Mouse (Mus musculus) neural tube, embryonic 15.5 days (tissue): ENCODE data around the gene Tut4. TPM values are rescaled to one million over a fixed set of nuclear protein-coding genes. Genes with fewer than 3 reads are reported as not detected.

Source experiments
- ATAC-seq: fragments of 200-750 bp; cut with Nextera tagmentation; 2 replicates; pipeline ENCODE4 v1.8.0; 2017; ENCODE audit warnings: mild to moderate bottlenecking, moderate TSS enrichment, moderate library complexity; ENCODE audit not compliant: low FRiP score
- H3K27ac ChIP-seq: fragments of 300-500 bp; sonication (generic); replicated peaks from 2 replicates; pipeline ENCODE4 v1.5.1; 2015; ENCODE audit warnings: mild to moderate bottlenecking, inconsistent platforms
- H3K27me3 ChIP-seq: fragments of 300-500 bp; sonication (generic); replicated peaks from 2 replicates; pipeline ENCODE4 v1.6.1; 2015; ENCODE audit warnings: inconsistent platforms
- H3K36me3 ChIP-seq: fragments of 300-500 bp; sonication (generic); 2 replicates; pipeline ENCODE4 v1.6.1; 2015; ENCODE audit warnings: inconsistent platforms
- H3K4me1 ChIP-seq: fragments of 300-500 bp; sonication (generic); 2 replicates; pipeline ENCODE4 v1.6.1; 2015; ENCODE audit warnings: inconsistent platforms
- H3K4me2 ChIP-seq: fragments of 300-500 bp; sonication (generic); 2 replicates; pipeline ENCODE4 v1.6.1; 2015; ENCODE audit warnings: inconsistent platforms, mild to moderate bottlenecking, moderate library complexity
- H3K4me3 ChIP-seq: fragments of 300-500 bp; sonication (generic); replicated peaks from 2 replicates; pipeline ENCODE4 v1.5.1; 2015; ENCODE audit warnings: mild to moderate bottlenecking, inconsistent platforms
- H3K9ac ChIP-seq: fragments of 300-500 bp; sonication (generic); replicated peaks from 2 replicates; pipeline ENCODE4 v1.6.1; 2015; ENCODE audit warnings: mild to moderate bottlenecking, inconsistent platforms
- H3K9me3 ChIP-seq: fragments of 300-500 bp; sonication (generic); replicated peaks from 2 replicates; pipeline ENCODE4 v1.6.1; 2016; ENCODE audit warnings: inconsistent platforms
- whole genome bisulfite sequencing: fragments of 180-500 bp; shearing (Covaris S2); methylation state at CpG from one replicate; pipeline ENCODE4 v1.1.7; 2015; ENCODE audit warnings: mixed read lengths; 5-methylcytosine and 5-hydroxymethylcytosine counted together
- polyA plus RNA-seq: library from polyadenylated mRNA; unstranded; fragments of >200 nt; fragmentation: Nextera tagmentation; extraction: Ambion mirVana; gene quantifications from 2 replicates; pipeline ENCODE4 v1.2.1, GENCODE M21; 2015

Tut4 gene
- polyA plus RNA-seq, 1 experiment from 2014 or later = 49.4 TPM

DNA sequence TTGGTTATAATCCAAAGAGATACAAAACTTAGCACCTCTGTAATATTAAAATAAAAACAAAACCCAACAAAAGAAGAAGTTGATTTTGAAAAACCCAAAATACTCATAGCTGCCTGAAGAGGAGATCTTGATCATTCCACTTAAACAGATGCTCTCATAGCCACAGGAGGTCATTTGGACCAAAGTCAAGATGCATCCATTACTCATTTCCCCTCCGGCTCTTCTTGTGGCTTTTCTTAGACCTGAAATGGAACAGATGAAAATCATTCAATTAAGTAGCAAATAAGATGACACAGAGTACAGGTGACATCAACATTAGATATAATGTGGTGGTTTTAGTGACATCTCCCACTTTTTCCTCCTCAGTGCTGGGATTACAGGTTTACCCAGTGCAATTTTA lies 105.8 kb downstream of the Tut4 start:
- Histone ChIP-seq H3K36me3 (peaks cover 61% of the 10 kb centered on the region), H3K9ac (no peak overlapping the region), H3K27me3 (no peaks in the 10 kb centered on the region), H3K4me3 (no peak overlapping the region), H3K27ac (no peak overlapping the region), H3K9me3 (no peaks in the 10 kb centered on the region), H3K4me2 (no peak overlapping the region), H3K4me1 (no peaks in the 10 kb centered on the region)
- 74% methylated on average over 1 of the region's 1 CpGs for WGBS
- ATAC-seq = no peak

DNA sequence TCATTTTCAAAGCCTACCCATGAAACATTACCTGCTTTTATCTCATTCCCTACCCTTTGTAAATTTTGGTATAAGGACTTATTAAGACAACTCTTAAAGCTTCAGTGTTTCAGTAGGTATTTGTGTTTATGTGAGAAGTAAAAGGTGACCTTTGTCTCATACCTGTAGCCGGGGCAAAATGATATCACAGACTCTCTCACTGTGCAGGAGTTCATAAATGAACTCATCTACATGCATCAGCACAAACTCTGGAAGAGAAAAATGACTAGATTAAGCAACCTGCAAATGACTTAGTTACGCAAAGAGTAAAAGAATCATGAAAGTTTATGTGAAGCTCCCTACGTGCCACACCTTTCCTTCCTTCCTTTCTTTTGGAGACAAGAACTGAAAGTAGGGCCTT lies 113.4 kb downstream of the Tut4 start:
- H3K4me3 ChIP-seq = no peak overlapping the region
- peaks cover 49% of the 10 kb centered on the region for H3K36me3 ChIP-seq
- H3K9me3 ChIP-seq = no peaks in the 10 kb centered on the region
- no peak for ATAC-seq
- no peaks in the 10 kb centered on the region for H3K27me3 ChIP-seq
- H3K4me1 ChIP-seq = peaks cover 6% of the 10 kb centered on the region
- no peak overlapping the region for H3K9ac ChIP-seq
- no peak overlapping the region for H3K27ac ChIP-seq
- H3K4me2 ChIP-seq = no peak overlapping the region
- 96% methylated on average over 3 of the region's 3 CpGs for WGBS

DNA sequence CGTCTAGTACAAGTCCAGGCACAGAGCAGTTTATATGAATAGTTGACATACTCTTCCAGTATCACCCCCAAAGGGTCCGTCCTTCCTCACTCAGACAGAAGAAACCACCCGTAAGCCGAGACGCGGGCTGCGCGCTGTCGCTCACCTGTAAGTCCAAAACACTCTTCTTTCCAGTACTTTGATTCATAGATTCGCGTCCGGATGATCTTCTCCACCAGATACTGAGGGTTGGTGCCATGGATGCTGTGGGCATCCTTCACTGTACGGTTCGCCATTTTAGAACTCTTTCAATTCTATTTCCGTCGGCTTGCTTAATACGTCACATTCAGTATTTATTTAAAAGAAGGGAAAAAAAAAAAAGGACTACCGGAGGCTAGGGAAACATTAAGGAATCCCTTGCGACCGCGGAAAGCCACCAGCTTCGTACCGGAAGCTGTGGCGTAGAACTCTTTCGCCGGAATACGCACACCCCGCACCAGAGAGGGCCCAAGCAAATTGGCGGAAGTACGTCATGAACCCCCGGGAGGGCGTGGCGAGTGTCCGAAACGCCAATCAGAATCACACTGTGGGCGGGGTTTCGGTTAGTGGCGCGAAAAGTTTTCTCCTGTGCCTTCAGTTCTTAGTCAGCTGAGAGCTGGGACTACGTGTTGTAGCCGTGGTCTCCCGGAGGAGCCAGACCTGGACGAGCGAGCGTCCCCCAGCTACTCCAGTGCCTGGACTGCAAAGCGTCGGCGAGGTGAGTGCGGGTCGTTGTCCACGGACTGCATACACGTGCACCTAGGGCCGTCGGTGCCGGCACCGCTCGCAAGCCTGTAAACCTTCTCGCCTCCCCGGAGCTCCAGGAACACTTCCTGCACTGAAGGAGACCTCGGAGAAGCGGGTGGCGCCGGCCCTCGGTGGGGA lies 119.9 kb downstream of the Tut4 start, which contains the start of the genes Prpf38a and Orc1:
Gene Prpf38a (minus strand): TSS at position 497 of the 903 bp plus-strand sequence.
Gene Orc1 (plus strand): TSS at position 584 of the 903 bp plus-strand sequence.
- under 1% methylated on average over 64 of the region's 64 CpGs for WGBS

DNA sequence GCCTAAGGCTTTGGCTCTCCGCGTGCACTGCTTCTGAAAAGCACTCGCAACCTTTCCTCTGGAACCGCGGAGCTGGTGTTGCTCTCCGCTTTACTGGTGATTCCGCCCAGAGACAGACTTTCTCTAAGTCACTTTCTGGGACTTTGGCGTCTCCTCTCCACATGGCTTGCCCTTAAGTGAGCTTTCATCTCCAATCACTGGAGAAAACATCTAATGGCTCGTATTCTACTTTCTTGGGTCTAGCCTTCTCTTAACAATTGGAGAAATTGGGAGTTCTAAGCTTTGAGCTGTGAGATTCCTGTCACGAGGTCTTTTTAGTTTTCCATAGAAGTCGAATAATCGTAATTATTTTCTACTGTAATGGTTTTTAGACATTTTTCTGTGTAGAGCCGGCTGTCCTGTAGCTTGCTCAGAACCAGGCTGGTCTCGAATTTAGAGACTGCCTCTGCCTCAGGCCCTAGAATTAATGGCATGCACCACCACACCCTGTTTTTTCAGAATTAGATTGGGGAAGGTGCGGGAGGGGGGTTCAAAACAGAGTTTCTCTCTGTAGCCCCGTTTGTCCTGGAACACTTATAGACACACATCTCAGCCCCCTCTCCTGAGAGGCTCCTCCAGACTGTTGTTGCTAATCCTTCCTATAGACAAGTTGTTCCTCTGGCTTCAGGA lies 120.7 kb downstream of the Tut4 start:
- 2% methylated on average over 16 of the region's 16 CpGs for whole genome bisulfite sequencing
- Histone ChIP-seq H3K27me3 (no peaks in the 10 kb centered on the region), H3K4me1 (peaks cover 22% of the 10 kb centered on the region), H3K4me3 (peak overlapping the region; percentile 89), H3K9ac (peak overlapping the region; percentile 47), H3K9me3 (no peaks in the 10 kb centered on the region), H3K27ac (peak overlapping the region; percentile 83; the same call in 1 of the 2 replicates), H3K4me2 (peak overlapping the region; percentile 99), H3K36me3 (peaks cover 6% of the 10 kb centered on the region)
- no peak for ATAC-seq

More for the DNA sequence above, 119.9 kb downstream of the Tut4 start, which contains the start of the genes Prpf38a and Orc1:
- Histone ChIP-seq H3K27me3 (no peaks in the 10 kb centered on the region), H3K9me3 (no peaks in the 10 kb centered on the region), H3K4me2 (peak within 1 kb of the TSS; percentile 99), H3K27ac (peak within 1 kb of the TSS; percentile 83), H3K4me1 (peaks cover 22% of the 10 kb centered on the region), H3K9ac (peak within 1 kb of the TSS; percentile 73), H3K4me3 (peak within 1 kb of the TSS; percentile 89), H3K36me3 (peaks cover 11% of the 10 kb centered on the region)
- ATAC-seq = peak; percentile 99

DNA sequence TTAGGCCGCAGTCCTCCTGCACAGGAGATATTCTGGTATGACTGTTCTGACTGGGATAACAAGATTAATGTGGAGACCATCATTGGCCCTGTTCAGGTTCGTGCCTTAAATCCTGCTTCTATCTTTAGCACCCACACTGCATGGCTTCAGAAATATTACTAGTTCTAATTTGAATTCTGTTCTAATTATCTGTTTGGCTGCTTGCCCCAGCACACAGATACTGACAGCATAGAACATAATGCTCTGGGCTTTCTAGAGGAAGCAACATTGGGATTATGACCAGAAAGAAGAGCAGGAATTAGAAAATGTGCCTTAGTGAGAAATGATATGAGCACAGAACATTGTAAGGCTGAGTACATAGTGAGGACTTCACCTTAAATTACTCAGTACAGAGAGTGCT lies 134.2 kb downstream of the Tut4 start:
- Histone ChIP-seq H3K9ac (no peak overlapping the region), H3K4me2 (no peak overlapping the region), H3K9me3 (no peaks in the 10 kb centered on the region), H3K4me3 (no peak overlapping the region), H3K36me3 (no peaks in the 10 kb centered on the region), H3K27me3 (no peaks in the 10 kb centered on the region), H3K4me1 (no peaks in the 10 kb centered on the region), H3K27ac (no peak overlapping the region)
- ATAC-seq = no peak
- 94% methylated on average over 2 of the region's 2 CpGs for WGBS

DNA sequence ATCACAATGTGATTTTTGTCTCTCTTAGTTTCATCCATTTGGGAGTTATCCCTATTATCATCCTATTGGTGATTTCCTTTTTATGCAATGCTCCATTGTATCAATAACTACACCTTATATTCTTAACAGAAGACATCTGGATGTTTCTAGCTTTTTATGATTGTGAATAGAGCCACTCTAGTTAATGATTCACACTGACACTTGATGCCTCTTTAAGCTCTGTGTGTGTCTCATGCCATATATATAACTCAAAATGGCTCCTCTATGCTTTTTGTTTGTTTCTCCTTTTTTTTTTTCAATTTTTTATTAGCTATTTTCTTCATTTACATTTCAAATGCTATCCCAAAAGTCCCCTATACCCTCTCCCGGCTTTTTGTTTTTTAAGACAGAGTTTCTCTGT lies 136.6 kb downstream of the Tut4 start:
- H3K36me3 ChIP-seq = 0 out of 2 replicates have a peak, but pooled peaks cover 2% of the 10 kb centered on the region

DNA sequence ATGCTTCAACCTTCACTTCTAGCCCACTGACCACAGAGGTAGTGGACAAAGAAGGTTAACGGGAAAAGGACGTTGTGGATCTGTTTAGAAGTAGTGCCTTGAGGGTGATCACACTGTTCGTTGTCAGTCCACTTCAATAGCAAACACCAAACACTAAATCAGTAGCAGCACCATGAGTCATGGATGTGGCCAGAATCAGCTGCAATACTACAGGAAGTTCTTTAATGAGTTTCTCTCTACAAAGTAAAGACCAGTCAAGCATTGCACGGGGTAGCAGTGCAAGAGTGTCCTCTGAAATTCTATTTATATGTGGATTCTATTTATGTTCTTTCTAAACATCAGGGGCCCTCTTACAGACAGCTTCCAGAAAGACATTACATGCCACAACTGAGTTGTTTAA lies 139.1 kb downstream of the Tut4 start:
- H3K9me3 ChIP-seq = no peaks in the 10 kb centered on the region
- no peak for ATAC-seq
- no peak overlapping the region for H3K27ac ChIP-seq
- 90% methylated on average over 4 of the region's 4 CpGs for WGBS
- no peak overlapping the region for H3K4me3 ChIP-seq
- H3K36me3 ChIP-seq = peaks cover 4% of the 10 kb centered on the region; the same call in 1 of the 2 replicates
- H3K4me1 ChIP-seq = no peaks in the 10 kb centered on the region
- H3K9ac ChIP-seq = no peak overlapping the region
- no peaks in the 10 kb centered on the region for H3K27me3 ChIP-seq
- H3K4me2 ChIP-seq = no peak overlapping the region

More for the DNA sequence above, 136.6 kb downstream of the Tut4 start:
- no peak overlapping the region for H3K9ac ChIP-seq
- ATAC-seq = no peak
- no peaks in the 10 kb centered on the region for H3K9me3 ChIP-seq
- H3K4me2 ChIP-seq = no peak overlapping the region
- no peak overlapping the region for H3K4me3 ChIP-seq
- no peaks in the 10 kb centered on the region for H3K27me3 ChIP-seq
- no peaks in the 10 kb centered on the region for H3K4me1 ChIP-seq
- WGBS = 77% methylated on average over 1 of the region's 1 CpGs
- no peak overlapping the region for H3K27ac ChIP-seq

DNA sequence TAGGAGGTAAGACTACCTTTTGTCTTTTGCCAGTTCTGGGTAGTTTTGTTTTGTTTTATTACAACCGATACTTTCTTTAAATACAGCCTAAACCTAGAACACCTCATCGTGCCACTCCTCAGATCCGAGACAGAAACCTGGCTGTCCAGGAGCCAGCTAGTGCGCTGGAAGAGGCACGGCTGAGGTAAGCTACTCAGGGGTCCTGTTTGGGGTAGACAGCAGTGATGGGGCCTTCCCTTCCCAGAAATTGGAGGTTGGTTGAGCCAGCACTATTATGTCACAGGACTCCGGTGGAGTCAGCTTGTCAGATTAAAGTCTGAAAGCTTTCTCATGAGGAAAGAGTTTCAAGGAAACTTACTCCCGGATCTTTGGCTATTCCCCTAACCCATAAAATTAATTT lies 142.6 kb downstream of the Tut4 start:
- H3K9me3 ChIP-seq = no peaks in the 10 kb centered on the region
- H3K4me2 ChIP-seq = no peak overlapping the region
- ATAC-seq = no peak
- no peak overlapping the region for H3K4me3 ChIP-seq
- no peaks in the 10 kb centered on the region for H3K4me1 ChIP-seq
- no peak overlapping the region for H3K27ac ChIP-seq
- no peaks in the 10 kb centered on the region for H3K27me3 ChIP-seq
- H3K9ac ChIP-seq = no peak overlapping the region
- H3K36me3 ChIP-seq = peaks cover 10% of the 10 kb centered on the region; the same call in 1 of the 2 replicates
- WGBS = 91% methylated on average over 7 of the region's 7 CpGs

DNA sequence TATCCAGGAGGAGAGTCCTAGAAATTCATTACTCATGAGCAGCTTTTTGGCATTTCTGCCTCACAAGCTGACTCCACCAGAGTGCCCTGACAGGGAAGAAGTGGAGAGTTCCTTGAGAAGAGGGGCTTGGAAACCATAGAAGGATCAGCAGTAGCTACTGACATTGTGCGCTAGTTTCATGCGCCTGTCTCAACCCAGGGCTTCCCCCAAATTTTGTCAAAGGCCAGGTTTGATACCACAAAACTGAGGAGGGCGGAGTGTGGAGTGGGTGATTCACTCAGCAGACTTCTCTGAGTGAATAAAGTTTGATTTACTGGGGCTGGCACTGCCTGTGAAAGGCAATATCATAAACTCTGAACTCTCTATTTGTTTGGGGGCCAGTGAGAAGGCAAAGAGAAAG lies 149.4 kb downstream of the Tut4 start:
- Histone ChIP-seq H3K4me1 (no peaks in the 10 kb centered on the region), H3K9ac (no peak overlapping the region), H3K27me3 (no peaks in the 10 kb centered on the region), H3K4me2 (no peak overlapping the region), H3K36me3 (0 out of 2 replicates have a peak, but pooled peaks cover 4% of the 10 kb centered on the region), H3K9me3 (no peaks in the 10 kb centered on the region), H3K4me3 (no peak overlapping the region), H3K27ac (no peak overlapping the region)
- ATAC-seq = no peak
- WGBS = 95% methylated on average over 3 of the region's 3 CpGs
